Mouse (Mus musculus) frontal cortex, postnatal 25 days (tissue): ENCODE data around the gene Nusap1.
"Not testable (repeated sequence)": the region's sequence is repeated elsewhere in the genome, so short reads cannot be mapped to it uniquely, and the experiment has no call there.

ENCODE experiments used
- DNase-seq, 2 experiments: peaks; one replicate each; pipeline ENCODE4 v3.0.0; 2022; ENCODE audit warnings: low spot score in 2 of 2

The Nusap1 gene

DNA sequence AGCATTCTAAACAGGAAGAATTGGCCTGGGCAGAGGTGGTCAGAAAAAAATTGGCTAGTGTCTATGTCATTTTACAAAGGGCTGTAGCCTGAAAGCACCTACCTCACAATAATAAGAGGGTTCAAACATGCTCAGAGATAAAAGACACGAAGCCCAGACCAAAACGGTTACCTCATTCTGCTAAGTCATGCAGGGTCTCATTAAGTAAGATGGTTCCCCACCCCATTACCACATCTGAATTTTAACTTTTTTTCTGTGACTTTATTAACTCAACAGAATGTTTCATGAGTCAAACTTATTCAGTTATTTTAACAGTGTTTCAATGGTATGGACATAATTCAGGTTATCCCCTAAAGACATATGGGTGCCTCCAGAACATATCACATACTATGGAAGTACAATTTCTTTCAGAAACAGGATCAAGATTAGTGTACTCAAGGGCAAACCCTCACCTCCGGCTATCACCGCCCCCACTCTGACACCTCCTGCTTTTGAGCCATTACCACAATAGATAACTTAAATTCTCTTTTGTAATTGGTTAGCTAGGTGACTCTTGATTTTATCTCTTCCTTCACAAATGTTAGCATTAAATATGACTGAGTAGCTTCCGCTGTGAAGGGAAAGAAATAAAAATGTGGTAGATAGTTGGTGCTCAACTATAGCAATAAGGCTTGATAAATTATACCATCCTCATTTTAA lies 23.3 kb downstream of the Nusap1 start:
- no peak for DNase-seq

- no peak for DNase-seq
Measured at GRCm38 (mm10) chr2:119644254-119644653, 26.2 kb downstream of the Nusap1 start.

DNA sequence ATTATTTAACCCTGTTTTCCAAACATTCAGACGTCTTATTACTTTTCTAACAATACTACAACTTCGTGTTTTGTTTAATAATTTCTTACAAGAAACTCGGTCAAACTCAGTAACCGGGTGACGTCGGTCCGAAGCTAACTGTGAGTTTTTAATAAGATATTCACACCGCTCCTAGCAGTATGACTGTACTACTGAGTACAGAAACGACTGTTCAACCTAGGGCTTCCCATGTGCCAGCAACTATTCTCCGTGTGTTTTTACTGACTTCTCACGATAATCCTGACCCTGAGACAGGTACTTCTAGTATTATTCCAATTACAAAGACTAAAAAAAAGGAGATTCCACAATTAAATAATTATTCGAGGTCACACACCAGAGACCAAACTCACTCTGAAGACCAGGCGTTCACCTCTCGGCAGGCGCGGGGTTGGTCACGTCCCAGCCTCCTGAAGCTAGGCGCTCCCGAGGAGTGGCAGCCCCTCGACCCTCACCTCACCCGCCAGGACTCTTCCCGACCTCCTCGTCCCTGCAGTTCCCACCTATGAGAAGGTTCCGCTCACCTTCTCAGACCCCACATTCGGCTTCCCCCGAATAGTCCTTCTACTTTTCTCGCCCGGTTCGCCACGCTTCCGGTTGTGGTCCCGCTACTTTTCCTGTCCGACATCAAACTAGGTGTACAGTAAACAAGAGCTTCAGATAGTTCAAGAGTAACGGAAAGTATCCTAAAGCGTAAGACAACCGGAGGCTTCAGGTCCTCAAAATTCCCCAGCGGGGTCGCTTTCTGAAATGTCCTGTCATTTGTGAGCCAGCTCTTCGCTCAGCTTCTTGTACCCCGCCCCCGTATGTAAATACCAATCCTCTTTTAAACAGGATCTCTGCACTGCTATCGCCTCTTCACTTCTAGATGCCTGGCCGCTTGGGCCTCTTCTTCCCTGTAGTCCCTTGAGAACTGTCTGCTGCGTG lies 44.4 kb downstream of the Nusap1 start, which contains the start of gene Ndufaf1:
Ndufaf1 (minus strand) TSS at position 608 of the 963 bp plus-strand sequence.
- DNase-seq, result peak; percentile 74 to 82

GRCm38 (mm10) chr2:119665744-119666143 lies 47.6 kb downstream of the Nusap1 start:
- DNase-seq, result not testable (repeated sequence)

DNA sequence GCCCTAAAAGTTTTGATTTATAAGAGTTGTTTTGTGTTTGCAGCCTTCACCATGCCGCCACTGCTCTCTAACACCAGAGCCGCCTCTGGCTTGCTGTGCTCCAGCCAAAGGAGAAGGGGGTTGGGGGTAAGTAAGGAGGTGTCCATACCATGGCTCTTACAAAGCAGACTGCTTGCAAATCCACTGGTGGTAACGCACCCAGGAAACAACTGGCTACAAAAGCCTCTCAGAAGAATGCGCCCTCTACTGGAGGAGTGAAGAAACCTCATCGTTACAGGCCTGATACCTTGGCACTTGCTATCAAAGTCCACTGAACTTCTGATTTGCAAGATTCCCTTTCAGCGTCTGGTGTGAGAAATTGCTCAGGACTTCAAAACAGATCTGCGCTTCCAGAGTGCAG lies 50.9 kb downstream of the Nusap1 start:
- no peak for DNase-seq

DNA sequence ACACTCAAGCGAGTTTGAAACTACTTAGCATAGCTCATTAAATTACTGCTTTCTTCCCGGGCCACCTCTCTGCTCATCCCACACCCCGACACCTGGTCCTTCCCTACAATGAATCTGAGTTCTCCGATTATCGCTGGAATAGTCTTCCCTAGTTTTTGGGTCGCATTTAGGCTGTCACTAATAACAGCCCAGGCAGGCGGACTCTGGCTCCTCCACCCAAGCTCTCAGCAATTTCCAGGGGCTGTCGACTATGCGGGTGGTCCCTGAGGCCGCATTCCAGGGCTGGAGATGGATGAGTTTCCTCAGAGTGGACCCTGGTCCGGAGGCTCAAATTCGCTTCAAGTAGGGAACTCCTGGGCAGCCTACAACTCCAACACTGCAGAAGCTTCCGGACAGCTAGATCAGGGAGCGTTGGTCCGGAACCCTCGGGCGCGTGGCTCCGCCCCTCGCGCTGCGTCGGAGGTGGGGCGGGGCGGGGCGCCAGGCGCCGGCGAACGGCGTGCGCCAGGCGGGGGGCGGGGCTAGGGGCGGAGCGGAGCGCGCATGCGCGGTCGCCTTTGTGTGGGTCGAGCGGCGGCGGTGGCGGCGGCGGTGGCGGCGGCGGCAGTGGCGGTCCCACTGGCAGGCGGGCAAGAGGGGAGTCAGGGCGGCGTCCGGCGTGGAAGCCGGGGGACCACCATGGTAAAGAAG lies 56.6 kb downstream of the Nusap1 start, which contains the start of gene Rtf1:
Rtf1 (plus strand) TSS at position 544 of the 690 bp plus-strand sequence.
- peak; percentile 87 to 88 for DNase-seq

DNA sequence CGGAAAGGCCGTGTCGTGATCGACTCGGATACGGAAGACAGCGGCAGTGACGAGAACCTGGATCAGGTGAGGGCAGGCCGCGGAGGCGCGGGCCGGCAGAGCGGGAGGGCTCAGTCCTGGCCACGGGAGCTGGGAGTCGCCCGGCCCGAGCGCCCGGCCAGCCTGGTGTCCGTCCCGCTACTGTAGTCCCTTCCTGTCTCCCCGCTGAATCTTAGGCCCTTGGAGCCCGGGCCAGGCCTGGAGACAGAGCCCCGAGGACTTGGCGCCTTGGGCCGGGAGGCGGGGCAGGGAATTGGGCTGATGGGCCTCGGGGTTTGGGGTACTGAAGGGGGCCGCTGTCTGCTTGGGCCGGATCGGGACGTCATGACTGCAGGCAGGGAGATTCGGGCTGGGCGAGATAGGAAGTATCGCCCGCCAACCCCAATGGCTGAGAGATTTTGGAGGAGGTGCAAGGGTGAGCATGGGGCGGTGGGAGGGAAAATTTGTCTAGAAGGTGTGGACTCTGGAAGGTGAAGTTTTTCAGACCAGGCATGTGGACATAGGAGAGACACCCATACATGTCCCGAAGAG lies 57.2 kb downstream of the Nusap1 start:
- no peak for DNase-seq

DNA sequence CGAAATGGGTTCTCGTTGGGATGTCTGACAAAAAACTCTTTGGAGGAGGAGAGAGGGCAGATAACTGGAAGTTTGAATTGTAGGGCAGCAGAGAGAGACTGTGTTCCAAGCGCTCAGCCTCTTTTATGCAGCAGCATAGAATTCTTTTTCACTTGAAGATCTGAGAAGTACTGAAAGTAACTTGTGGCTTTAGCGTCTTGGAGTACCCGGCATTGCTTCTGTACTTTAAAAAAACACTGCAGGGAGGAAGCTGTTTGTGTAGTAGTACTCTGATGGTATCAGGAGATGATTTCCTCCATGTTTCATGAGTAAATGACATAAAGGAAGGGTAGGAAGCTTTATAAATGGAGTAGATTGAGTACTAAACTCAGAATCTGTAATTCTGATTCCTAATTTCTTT lies 57.7 kb downstream of the Nusap1 start:
- no peak for DNase-seq

DNA sequence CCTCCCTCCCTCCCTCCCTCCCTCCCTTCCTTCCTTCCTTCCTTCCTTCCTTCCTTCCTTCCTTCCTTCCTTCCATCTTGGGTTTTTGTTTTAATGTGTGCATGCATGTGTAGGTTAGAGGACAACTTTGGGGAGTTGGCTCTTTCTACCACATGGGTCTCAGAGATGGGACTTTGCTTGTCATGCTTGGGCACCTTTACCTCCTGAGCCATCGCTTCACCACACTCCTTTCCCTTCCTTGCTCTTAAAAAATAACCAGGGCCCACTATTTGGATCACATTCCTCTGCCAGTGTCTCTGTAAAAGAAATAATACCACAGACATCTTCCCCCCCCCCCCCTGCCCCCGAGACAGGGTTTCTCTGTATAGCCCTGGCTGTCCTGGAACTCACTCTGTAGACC lies 65.6 kb downstream of the Nusap1 start:
- DNase-seq, result no peak

GRCm38 (mm10) chr2:119692003-119692701 lies 74.1 kb downstream of the Nusap1 start:
- DNase-seq, result no peak

DNA sequence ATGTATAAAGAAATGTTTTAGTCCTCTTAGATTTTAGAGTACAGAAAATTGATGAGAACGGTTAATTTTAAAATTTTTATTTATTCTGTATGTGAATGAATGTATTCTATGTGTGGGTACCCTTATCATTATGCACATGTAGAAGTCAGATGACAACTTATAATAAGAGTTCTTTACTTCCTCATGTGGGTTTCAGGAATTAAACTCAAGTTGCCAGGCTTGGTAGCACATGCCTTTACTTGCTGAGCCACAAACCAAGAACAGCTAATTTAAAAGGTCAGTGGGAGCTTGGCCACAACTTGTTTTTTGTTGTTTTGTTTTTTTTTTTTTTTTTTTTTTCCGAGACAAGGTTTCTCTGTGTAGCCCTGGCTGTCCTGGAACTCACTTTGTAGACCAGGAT lies 76.7 kb downstream of the Nusap1 start:
- DNase-seq, result no peak

GRCm38 (mm10) chr2:119696111-119696510 lies 78.0 kb downstream of the Nusap1 start:
- DNase-seq, result no peak

DNA sequence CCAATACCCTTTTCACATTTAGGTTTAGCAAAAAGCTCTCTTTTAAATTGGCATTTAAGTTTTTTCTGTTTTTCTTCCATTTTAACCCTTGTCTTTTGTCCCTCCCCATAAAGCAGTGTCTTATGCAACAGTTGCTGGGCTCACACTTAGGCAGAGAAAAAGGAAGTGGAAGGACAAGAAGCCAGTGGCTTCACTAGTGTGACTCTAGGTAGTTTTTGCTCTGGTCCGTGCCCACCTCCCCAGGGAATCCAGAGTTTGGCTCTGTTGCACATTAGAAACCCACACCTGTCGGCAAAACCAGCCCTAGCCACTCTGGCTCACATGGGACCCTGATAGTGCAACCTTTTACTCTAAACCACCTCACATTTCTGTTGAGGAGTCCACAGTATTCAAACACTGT lies 80.4 kb downstream of the Nusap1 start:
- DNase-seq, result no peak

- DNase-seq, result no peak
Measured at GRCm38 (mm10) chr2:119699962-119700361, 81.9 kb downstream of the Nusap1 start.
